In the genomic region with DNA sequence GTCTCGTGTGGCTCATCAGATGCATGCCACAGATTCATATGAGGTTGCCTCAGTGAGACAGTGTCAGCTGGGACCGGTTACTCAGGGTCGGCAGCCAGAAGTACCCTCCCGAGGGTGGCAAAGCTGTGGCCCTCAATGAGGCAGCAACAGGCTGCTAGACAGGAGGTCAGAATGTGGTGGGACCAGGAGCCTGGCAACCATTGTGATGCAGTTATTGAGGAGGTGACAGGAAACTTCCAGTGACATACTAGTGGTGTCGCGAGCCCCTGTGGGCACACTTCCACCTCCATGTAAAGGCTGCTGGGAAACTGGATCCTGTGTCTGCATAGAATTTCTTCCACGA, we compare ENCODE assay signal across 9 mouse cellular contexts. TPM values are rescaled to one million over a fixed set of nuclear protein-coding genes. Genes with fewer than 3 reads are reported as not detected.
A peak's percentile ranks its signal among the peaks of the same experiment; 100 is the strongest.
DNase-seq lines count a peak whose midpoint lies in the region; ATAC-seq lines count a peak whose summit lies in the region.
"Had no signal": no experiment of that assay in that cellular context is flagged by ENCODE, and none has a peak within 500 bp of the region (broad histone marks: within the 10 kb centered on the region; RNA-seq: fewer than 3 reads in every experiment).

Gene Ak1, plus strand, starts transcription at position 242 of the 343 bp plus-strand sequence.

- H3K4me2 ChIP-seq in kidney, embryonic 14.5 days (replicated peaks; ENCODE audit: low read depth, low read length): no peak within 1 kb of the TSS; the same call in 1 of the 2 replicates
- H3K4me2 ChIP-seq in intestine, embryonic 15.5 days (replicated peaks): peak within 1 kb of the TSS; percentile 43
- H3K4me2 ChIP-seq in midbrain, embryonic 16.5 days (ENCODE audit: low read length): no peak within 1 kb of the TSS

- WGBS in kidney, embryonic 14.5 days: 7% methylated on average over 7 of the region's 7 CpGs
- WGBS in intestine, embryonic 15.5 days: 22% methylated on average over 7 of the region's 7 CpGs
- WGBS in midbrain, embryonic 16.5 days: 40% methylated on average over 7 of the region's 7 CpGs

- H3K36me3 ChIP-seq in kidney, embryonic 14.5 days (ENCODE audit: control insufficient read depth, insufficient read depth, low read length): peaks cover 6% of the 10 kb centered on the region; the same call in 1 of the 2 replicates
- no peaks in the 10 kb centered on the region; the same call in 1 of the 2 replicates for H3K36me3 ChIP-seq in intestine, embryonic 15.5 days
- peaks cover 2% of the 10 kb centered on the region; the same call in 1 of the 2 replicates for H3K36me3 ChIP-seq in midbrain, embryonic 16.5 days (ENCODE audit: control insufficient read depth, insufficient read depth, low read length)

- intact Hi-C loops in gastrocnemius, postnatal 14 days (cut with DNase I; ENCODE audit: low total_unique reads): no loop called here

- DNase-seq in kidney, adult 11 months: no peak
- DNase-seq in adrenal gland, postnatal 10 days: no peak
- no peak for DNase-seq in gastrocnemius, postnatal 14 days
- DNase-seq in right cerebral cortex, adult 2 months (ENCODE audit: low spot score in 2 of 2): no peak
- no peak for DNase-seq in right cerebral cortex, postnatal 14 days

- H3K9me3 ChIP-seq in kidney, embryonic 14.5 days (ENCODE audit: control insufficient read depth, low read length): peaks cover 3% of the 10 kb centered on the region; the same call in 1 of the 2 replicates
- H3K9me3 ChIP-seq in intestine, embryonic 15.5 days: no peaks in the 10 kb centered on the region
- H3K9me3 ChIP-seq in midbrain, embryonic 16.5 days (replicated peaks; ENCODE audit: control insufficient read depth, low read length, poor library complexity, severe bottlenecking): 0 out of 2 replicates have a peak, but pooled peaks cover 3% of the 10 kb centered on the region

- no peak within 1 kb of the TSS for H3K4me3 ChIP-seq in kidney, embryonic 14.5 days (ENCODE audit: low read length)
- no peak within 1 kb of the TSS for H3K4me3 ChIP-seq in intestine, embryonic 15.5 days (replicated peaks)
- H3K4me3 ChIP-seq in midbrain, embryonic 16.5 days (ENCODE audit: low read depth, low read length): no peak within 1 kb of the TSS

- H3K4me1 ChIP-seq in kidney, embryonic 14.5 days (ENCODE audit: control insufficient read depth, insufficient read depth, low read length): peaks cover 55% of the 10 kb centered on the region
- peaks cover 52% of the 10 kb centered on the region for H3K4me1 ChIP-seq in intestine, embryonic 15.5 days (replicated peaks)
- H3K4me1 ChIP-seq in midbrain, embryonic 16.5 days (ENCODE audit: control insufficient read depth, insufficient read depth, low read length): peaks cover 21% of the 10 kb centered on the region

- H3K27me3 ChIP-seq in kidney, embryonic 14.5 days (ENCODE audit: control insufficient read depth, insufficient read depth, low read length): no peaks in the 10 kb centered on the region
- no peaks in the 10 kb centered on the region for H3K27me3 ChIP-seq in intestine, embryonic 15.5 days (replicated peaks)
- H3K27me3 ChIP-seq in midbrain, embryonic 16.5 days (ENCODE audit: control insufficient read depth, insufficient read depth, low read depth, low read length): no peaks in the 10 kb centered on the region

- H3K9ac ChIP-seq in kidney, embryonic 14.5 days (ENCODE audit: low read depth, low read length): no peak within 1 kb of the TSS; the same call in 1 of the 2 replicates
- peak within 1 kb of the TSS; percentile 31 for H3K9ac ChIP-seq in intestine, embryonic 15.5 days
- no peak within 1 kb of the TSS for H3K9ac ChIP-seq in midbrain, embryonic 16.5 days (ENCODE audit: low read depth, low read length)
- H3K9ac ChIP-seq: liver, embryonic 14.5 days had no signal

- H3K27ac ChIP-seq in kidney, embryonic 14.5 days (ENCODE audit: low read depth, low read length): peak within 1 kb of the TSS; percentile 94
- H3K27ac ChIP-seq in intestine, embryonic 15.5 days: peak within 1 kb of the TSS; percentile 91
- no peak within 1 kb of the TSS; the same call in 1 of the 2 replicates for H3K27ac ChIP-seq in midbrain, embryonic 16.5 days (ENCODE audit: low read length)
- H3K27ac ChIP-seq: liver, embryonic 14.5 days had no signal

- ATAC-seq in kidney, embryonic 14.5 days (ENCODE audit: low FRiP score, low TSS enrichment): no peak
- no peak; the same call in 1 of the 2 replicates for ATAC-seq in intestine, embryonic 15.5 days
- ATAC-seq in midbrain, embryonic 16.5 days: no peak

RNA-seq across cellular contexts. Expression of gene Ak1, which starts in this region (rescaled TPM):
- polyA plus RNA-seq in kidney, embryonic 14.5 days (2014; fragmentation: Nextera tagmentation; extraction: Ambion mirVana): 22.1 and 25.5 TPM in 2 replicates
- total RNA-seq in adrenal gland, postnatal 10 days (2021): 100 to 1,000 TPM in 1 of 2 experiments, 10 to 100 TPM in 1; 71.5 to 143 TPM
- 1,000 to 10,000 TPM; 1,800 to 1,917 TPM for total RNA-seq in gastrocnemius, postnatal 14 days (2021)
- polyA plus RNA-seq in intestine, embryonic 15.5 days (2015; fragmentation: Nextera tagmentation; extraction: Ambion mirVana): 19.2 and 19.6 TPM in 2 replicates
- 107 and 108 TPM in 2 replicates for polyA plus RNA-seq in midbrain, embryonic 16.5 days (2015; fragmentation: Nextera tagmentation; extraction: Ambion mirVana)

Comparison
In these comparisons a context has a peak if more than half of its experiments do, and no peak if none do; other contexts are left out.
1. RNA of gene Ak1 (total RNA-seq): 1,800 to 1,917 TPM in gastrocnemius, postnatal 14 days; 71.5 to 143 TPM in adrenal gland, postnatal 10 days; every median in the first group is over 10 times any median in the second.